Mouse (Mus musculus) thymus, postnatal 10 days (tissue): ENCODE data around the gene Rbm33.
A peak's percentile ranks its signal among the peaks of the same experiment; 100 is the strongest.

Source experiments
- DNase-seq, 2 experiments: peaks; one replicate each; pipeline ENCODE4 v3.0.0; 2021; ENCODE audit warnings: low spot score in 2 of 2

Rbm33 gene

DNA sequence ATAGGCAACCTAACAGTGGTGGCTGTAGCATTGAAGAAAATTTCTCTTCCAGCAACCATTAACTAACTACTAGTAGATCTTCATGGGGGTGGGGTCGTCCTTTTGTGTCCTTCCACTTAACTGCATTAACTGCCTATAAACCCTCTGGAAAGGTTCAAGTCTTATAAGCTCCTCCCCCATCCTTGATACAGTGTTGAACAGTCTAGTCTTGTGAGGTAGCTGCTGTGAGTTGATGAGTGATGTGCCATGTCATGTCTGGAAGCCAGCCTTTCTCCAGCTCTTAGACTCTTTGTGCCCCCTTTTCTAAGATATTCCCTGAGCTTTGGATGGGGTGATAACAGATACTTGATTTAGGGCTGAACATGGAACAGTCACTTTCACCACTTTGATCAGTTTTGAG, 7.5 kb downstream of the Rbm33 start:
- DNase-seq, result no peak

DNA sequence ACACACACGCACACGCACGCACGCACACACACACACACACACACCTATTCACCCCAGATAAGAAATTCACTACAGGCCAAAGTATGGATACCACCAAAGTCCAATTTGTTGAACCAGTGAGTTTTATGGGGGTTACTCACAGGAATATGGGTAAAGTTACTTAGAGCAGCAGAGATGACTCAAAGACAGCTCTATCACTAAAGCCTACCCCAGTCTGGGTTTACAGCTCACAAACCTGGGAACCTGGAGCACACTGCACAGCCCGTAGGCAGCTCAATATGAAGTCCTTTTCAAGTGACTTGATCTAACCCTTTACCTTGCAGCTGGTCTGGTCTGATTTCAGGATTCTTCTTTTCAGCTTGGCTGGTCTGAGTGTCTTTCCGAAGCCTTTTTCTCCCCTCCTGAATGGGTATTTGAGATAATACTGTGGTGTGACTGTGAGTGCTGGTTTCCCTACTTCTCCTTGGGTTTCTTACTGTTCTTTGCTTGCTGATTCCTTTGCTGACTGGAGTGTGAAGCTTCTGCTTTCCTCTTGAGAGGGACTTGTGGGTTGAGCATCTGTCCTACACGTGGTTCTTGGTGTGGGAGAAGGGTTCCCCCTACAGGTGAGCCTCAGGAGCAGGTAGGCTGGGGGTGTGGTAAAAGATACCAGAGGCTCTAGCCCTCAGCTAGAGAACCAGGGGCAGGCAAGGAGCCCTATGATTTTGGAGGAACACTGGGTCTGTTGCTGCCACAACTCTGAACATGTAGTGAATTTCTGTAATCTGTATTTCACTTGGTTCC, 12.3 kb downstream of the Rbm33 start:
- DNase-seq, result peak; percentile 17 to 55

DNA sequence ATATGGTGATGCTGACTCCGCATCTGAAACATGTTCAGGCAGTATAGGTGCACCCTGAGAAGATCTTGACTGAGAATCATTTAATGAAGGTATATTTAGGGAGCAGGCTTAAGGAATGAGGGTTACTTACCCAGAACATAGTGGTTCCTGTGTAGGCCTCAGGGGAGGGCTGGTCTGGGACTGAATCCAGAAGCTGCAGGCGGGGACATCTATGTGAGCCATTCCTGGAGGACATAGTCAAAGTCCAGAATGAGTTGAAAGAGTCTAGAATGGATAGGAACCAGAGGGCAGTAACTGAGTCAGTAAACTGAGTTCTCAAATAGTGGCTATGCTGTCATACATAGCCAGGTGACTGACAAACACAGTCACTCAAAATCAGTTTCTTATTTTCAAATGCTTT, 16.8 kb downstream of the Rbm33 start:
- DNase-seq, result no peak

DNA sequence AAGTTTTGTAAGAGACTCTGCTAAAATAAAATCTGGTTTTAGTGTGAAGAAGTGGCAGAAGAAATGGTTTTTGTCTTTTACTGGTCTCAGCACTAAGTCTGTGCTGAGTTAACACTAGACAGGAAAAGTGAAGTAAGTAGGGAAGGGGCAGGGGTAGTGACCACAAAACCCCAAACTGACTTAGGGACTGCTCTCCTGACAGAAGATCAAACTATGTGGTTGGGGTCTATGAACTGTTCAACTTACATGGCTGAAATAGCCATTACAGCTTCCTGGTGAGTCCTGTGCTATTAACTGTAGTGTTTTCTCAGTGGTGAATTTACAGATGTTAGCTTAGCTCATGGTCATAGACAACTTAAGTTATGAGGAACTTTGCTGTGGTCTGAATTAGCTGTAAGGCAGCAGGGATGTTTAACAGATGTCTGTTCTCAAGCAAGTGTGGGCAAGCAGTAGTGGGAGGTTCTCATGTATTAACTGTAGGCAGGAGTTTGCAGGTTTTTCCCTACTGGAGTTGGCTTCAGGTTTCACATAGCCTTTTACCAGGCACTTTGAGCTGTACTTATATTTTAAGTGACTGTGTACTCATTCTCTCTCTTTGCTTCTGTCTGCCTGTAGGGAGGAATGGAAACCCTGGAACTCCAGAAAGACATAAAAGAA, 35.1 kb downstream of the Rbm33 start:
- DNase-seq, result no peak

DNA sequence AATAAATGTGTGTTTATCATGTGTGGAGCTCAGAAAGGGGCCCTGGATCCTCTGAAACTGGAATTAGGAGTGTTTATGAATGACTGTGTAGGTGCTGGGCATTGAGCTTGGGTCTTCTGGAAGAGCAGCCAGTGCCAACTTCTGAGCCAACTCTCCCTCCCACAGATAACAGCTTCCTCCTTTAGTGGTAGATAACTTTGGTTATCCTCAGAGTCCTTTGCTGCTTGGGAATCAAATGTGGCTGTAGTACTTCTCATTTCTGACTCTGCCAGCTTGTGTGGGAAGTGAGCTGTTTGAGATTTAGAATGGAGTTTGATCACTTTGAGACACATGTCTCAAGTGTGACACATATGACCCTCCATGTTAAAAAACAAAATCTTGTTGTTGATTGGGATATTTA, 38.7 kb downstream of the Rbm33 start:
- DNase-seq, result no peak

DNA sequence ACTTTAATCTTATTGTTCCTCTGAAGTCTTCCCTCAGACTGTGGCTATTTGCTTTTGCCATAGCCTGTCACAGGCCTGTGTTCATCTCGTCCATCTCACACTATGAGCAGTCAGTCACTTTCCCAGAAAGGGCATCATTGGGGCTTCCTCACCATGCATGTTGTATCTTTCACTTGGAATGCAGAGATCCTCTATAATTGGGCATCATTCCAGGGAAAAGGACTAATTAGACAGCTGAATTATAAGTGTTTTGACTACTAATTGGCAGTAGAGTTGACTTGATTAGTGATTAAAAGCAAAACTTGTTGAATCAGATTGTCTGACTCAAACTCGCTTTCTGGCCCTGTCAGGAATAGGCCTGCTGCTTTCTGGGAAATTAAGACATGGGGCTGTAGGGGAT, 43.8 kb downstream of the Rbm33 start:
- no peak for DNase-seq

DNA sequence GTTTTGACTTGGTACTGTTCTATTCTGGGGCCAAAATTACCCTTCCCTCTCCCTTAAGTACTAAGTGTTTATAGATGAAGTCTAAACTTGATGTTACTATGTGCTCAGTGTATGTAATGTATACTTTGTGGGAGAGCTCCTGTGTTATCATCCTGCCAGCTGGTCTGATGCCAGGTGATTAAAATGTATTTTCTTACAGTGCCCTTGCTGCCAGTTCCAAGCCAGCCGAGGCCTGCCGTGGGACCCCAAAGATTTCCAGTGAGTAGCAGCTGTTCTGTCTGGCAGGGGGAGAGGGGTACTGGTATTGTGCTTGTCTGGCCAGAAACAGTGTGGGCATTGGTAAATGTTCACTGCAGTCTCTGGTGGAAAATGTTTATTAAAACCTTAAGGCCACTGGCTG, 51.1 kb downstream of the Rbm33 start:
- DNase-seq, result no peak

DNA sequence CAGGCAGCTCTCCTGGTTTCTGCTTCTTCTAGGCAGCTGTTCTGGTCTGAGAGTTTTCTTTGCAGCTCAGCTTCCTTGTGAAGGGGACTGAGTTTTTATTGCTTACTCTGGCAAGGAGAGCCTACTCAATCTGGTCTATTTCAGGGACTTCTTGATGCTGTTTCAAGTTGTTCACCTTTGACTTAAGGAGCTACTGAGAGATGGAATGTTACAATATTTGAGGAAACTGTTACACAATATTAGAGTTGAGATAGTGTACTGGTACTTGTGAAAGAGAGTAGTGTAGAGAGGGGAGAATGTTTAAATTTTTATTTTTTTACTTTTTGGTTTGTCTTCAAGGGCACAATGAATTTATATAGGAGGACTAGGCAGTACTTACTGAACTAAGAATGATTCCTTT, 53.9 kb downstream of the Rbm33 start:
- DNase-seq, result no peak

DNA sequence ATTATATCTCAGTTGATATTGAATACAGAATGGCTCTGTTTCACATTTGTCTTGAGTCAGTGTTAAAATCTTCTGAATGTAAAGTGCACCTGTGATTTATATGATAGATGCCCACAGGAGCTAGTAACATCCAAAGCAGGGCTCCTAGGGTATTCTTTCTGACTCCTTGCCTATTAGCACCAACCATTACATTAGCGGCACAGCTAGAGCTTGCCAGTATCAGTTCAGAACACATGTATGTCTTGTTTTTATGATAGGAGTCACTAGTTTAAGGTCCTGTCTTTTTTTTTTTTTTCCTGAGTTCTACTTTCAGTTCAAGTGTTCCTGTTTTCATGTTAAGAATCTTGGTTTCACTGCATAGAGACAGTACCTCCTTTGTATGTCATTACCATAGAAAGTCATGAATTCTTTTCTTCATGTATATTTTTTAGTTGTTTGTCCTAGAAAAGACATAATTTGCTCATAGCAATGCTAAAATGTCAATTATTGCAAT, 55.3 kb downstream of the Rbm33 start:
- no peak for DNase-seq

DNA sequence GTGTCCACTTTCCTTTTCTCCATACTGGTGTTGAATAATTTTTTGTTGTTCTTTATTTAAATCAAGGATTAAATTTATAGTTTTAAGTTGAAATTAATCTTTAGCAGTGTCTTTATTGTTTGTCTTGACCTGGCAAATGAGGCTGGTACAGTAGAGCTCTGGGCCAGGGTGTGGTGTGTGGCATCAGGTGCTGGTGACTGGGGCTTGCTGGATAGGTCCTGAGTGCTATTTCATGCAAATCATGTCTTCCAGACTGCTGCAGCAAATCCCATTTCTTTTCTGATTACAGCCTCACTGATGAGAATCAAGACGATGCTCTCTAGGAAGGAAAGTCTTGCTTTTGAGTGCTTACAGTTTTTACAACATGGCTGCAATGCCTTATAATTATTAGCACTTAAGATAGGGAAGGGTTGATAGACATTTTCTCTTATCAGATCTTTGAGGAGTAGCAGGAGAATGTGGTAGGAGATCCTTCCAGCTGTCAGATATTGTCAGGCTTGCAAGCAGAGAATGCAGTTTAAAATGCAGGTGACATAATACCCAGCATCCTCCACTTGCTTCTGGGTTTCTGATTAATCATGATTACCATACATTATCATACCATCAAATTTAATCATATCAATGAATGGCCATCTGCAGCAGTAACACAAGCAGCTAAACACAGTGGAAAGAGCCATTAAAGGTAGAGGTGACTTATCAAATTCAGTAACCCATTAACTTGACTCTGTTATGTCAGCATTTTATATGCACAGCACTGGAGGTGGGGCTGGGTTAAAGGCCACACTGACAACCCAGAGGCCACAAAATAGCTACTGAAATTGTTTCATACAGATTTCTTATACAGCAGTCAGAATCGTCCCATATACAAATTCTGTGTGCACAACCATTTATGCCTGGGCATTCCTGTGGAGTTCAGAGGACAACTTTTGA, 56.8 kb downstream of the Rbm33 start:
- DNase-seq, result no peak

DNA sequence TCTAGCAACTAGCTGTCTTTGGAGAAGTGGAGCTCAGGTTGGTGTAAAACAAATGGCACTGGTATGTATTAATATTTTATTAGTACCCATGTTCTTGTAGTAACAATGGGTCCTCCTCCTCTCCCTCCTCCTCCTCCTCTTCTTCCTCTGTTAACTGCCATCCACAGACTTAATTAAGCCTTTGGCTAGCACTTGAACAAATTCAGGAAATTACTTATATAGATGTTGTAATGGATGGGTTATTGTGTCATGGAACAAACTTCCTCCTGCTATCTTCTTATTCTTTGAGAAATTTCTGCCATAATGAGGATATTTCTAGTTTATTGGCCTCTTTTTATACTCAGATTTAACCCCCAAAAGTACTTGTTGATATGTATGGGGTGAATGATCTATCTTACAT, 60.4 kb downstream of the Rbm33 start:
- no peak for DNase-seq

DNA sequence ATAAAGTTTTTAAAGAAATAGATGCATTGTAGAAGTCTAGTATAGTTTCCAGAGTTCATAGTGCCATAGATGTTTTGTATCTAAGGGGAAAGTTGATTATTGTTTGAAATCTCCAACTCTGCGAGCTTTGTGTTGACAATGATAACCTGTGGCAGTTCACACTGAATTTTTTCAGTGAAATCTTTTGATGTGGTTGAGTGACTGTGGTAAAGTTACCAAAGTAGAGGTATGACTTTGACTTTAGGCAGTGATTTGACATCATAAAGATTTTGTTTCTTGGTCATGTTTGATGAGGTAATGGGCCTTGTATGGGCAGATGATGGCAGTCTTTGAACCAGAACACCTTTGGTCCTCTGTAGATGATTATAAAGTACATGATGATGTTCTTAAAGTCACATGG, 65.4 kb downstream of the Rbm33 start:
- DNase-seq, result no peak

DNA sequence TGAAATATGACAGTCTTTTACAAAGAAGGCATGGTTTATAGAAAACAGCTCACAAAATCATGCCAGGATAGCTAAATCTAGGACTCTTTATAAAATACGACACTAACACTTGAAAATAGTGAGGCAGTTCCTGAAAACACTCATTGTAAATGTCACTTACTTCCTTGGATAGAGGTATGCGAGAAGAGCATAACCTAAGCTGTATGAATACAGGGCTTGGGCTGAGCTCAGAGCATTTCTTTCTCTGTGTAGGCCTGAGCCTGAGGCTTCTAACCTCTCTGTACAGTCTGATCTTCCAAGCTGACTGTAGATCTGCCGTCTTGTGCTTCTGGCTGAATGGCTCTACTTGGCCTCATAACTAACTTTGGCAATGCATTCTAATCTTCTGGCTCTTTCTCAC, 69.9 kb downstream of the Rbm33 start:
- no peak for DNase-seq

DNA sequence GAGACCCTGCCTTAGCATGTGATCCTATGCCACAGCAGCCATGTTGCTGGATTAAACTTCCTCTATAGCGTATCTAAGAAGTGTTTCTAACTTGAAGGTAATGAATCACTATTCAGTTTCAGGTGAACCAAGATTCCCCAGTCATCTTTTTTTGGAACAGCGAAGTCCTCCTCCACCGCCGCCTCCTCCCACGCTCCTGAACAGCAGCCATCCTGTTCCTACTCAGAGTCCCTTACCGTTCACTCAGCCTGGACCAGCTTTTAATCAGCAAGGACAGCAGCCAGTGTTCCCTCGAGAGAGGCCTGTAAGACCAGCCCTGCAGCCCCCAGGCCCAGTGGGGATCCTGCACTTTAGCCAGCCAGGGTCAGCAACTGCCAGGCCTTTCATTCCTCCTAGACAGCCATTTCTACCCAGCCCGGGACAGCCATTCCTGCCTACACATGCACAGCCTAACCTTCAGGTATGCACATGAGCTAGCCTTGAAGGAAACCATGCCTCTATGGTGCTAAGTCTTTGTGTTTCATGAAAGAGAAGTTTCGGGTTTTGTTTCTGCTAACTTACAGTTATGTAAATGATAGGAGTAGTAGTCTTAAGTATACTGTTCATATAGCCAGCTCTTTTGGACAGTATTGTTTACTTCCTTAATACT, 70.7 kb downstream of the Rbm33 start:
- DNase-seq, result no peak

DNA sequence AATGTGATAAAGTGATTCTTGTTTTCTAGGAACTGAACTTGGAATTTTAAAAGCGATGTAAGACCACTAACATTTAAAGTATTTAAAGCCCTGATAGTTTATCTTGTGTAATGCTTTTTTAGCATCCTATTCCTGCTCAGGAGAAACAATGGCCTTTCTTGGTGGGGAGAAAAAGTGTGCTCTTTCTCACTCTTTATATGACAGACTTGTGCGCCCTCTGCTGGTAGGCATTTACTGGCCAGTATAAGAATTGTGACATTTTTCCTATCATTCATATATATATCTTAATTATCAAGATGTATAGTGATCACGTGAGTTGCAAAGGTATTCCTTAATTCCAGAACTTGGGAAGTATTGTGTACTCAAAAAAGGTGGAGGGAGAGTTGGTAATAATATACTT, 71.3 kb downstream of the Rbm33 start:
- peak; percentile 30 to 72 for DNase-seq

DNA sequence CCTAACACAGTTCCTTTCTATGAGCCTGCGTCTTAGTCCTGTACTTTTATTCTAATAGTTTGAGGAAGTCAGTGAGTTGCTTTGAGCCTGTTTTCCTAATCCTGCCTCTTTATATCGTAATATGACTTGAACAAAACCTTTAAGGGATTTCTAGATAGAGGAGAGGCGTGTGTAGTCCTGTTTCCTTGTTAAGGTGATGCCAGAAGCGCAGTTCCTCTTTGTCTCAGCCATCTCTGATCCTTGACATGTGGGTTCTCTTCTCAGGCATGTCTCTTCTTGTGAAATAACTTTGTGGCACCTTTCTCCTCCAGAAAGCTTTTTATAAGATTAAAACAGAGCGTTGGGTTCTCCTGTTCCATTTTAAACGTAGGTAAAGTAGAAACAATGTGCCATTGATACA, 73.3 kb downstream of the Rbm33 start:
- no peak for DNase-seq

DNA sequence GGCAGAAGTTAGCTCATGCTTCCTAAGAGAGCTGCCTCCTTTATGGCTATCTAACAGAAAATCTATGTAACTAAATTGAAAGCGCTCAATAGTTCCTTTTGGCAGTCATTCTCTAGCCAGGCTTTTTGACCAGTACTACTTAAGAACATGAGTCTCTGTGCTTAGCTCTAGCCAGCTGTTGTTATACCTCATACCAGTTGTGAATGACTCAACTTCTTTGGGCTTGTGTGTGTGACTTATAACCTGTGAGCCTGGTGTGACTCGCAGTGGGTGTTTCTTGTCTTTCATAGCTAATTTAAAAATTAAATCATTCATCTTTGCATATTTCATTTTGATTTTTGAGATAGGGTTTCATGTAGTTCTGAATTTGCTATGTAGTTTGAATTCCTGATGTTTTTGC, 80.4 kb downstream of the Rbm33 start:
- no peak for DNase-seq

DNA sequence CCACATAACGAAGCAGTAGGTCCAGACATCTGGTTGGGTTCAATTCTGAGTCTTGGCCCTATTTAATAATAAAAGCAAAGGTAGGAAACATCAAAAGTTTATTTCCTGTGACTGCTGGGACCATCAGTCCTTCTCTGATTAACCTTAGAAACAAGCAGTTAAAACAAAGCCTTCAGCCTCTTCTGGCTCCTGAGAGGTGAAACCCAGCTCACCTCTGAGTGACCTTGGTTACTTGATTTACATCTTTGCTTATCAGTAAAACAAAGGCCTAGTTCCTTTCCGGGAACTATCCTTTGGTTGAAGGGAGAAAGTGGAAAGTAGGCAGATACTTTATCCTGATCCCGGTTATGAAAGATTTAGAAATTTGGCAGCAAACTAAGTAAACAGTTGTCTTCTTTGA, 81.8 kb downstream of the Rbm33 start:
- DNase-seq, result no peak

DNA sequence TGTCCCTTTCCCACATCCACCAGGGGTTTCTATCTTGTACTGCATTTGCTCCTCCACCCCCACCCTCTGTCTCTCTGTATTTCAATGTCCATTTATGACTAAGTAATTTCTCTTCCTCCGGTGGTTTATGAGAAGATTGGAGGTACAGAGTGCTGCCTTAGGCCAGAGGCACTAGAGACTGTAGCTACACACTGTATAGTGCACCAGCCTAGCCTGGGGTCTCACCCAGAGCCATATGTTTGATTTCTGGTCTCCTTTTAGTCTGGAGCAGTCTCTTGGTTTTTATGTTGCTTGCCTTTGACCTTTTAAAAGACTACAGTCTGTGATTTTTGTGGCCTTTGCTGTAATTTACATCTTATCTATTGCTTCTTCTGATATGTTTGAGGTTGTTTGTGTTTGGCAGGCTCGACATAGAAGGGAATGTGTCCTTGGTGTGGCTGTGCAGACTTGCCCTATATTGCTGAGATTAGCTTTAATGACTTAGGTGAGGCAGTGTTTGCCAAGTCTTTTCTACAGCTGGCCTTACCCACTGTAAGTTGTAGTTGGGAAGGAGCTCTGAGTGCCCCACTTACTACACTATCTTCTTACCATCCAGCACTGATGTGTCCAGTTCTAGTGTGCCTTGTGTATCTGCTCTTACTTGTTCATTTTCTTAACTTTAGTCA, 82.7 kb downstream of the Rbm33 start:
- no peak for DNase-seq

DNA sequence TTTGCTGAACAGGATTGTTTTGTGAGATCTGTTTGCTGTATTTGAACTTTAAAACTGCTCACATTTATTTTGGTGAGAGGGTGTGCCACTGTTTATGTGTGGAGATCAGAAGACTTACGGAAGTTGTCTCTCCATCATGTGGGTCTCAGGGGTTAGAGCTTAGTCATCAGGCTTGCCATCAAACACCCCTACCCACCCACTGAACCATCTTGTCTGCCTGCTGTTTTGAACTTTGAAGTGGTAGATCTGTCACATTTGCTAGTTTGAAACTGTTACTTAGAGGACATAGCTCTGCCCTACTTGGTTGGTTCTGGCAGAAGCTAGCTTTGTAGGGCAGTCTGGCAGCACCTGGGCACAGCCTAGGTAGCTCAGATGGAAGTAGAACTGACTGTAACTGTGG, 85.8 kb downstream of the Rbm33 start:
- DNase-seq, result peak; percentile 31 to 44

DNA sequence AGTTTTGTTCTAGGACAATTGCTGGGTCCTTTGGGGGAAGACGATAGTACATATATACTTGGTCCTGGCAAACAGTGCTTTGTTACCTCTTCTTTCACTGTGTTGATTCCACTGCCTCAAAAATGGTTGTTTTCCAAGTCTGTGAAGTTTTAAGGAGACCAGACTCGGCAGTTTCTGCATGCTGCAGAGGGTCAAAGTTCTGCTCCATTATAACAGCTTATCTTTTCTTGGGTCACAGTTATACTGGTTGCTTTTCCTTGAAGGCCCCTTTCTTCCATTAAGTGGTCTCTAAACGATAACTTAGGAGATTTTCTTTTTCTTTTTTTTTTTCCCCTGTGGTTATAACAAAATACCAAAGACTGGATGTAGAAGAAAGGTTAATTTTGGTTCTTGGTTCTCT, 89.7 kb downstream of the Rbm33 start:
- DNase-seq, result no peak
